Mouse (Mus musculus) thymus, postnatal 0 days (tissue): ENCODE data around the gene Hist1h2bk. TPM values are rescaled to one million over a fixed set of nuclear protein-coding genes. Genes with fewer than 3 reads are reported as not detected.

ENCODE experiments used
- DNase-seq: peaks from one replicate; pipeline ENCODE4 v3.0.0-alpha.2; 2015; ENCODE audit warnings: low spot score
- polyA plus RNA-seq: library from polyadenylated mRNA; unstranded; fragments of >200 nt; fragmentation: Nextera tagmentation; extraction: Ambion mirVana; gene quantifications from 2 replicates; pipeline ENCODE4 v1.2.1, GENCODE M21; 2015

Gene Hist1h2bk
- polyA plus RNA-seq, 1 experiment from 2014 or later: 33.9 TPM

GRCm38 (mm10) chr13:22013716-22014115 lies 22.0 kb upstream of the Hist1h2bk start:
- DNase-seq: no peak

GRCm38 (mm10) chr13:22014411-22014845 lies 21.2 kb upstream of the Hist1h2bk start:
- no peak for DNase-seq

- peak; percentile 95 for DNase-seq
Observed at GRCm38 (mm10) chr13:22015479-22016450, 19.9 kb upstream of the Hist1h2bk start.

- DNase-seq: peak; percentile 54
Observed at GRCm38 (mm10) chr13:22019934-22020835, 15.5 kb upstream of the Hist1h2bk start.

GRCm38 (mm10) chr13:22020901-22021339 lies 14.8 kb upstream of the Hist1h2bk start:
- peak; percentile 64 for DNase-seq

- peak; percentile 47 for DNase-seq
Observed at GRCm38 (mm10) chr13:22021581-22021980, 14.1 kb upstream of the Hist1h2bk start.

GRCm38 (mm10) chr13:22022241-22022640 lies 13.4 kb upstream of the Hist1h2bk start:
- DNase-seq: peak; percentile 83

GRCm38 (mm10) chr13:22026058-22027031 lies 9.3 kb upstream of the Hist1h2bk start:
- peak; percentile 92 for DNase-seq

- peak; percentile 85 for DNase-seq
Observed at GRCm38 (mm10) chr13:22028673-22029460, 6.8 kb upstream of the Hist1h2bk start.

GRCm38 (mm10) chr13:22029928-22030327 lies 5.7 kb upstream of the Hist1h2bk start:
- DNase-seq: peak; percentile 14

- DNase-seq: peak; percentile 53
Observed at GRCm38 (mm10) chr13:22030493-22030892, 5.2 kb upstream of the Hist1h2bk start.

- peak; percentile 14 for DNase-seq
Observed at GRCm38 (mm10) chr13:22033741-22034442, 1.8 kb upstream of the Hist1h2bk start.

GRCm38 (mm10) chr13:22034443-22035266 lies 1.0 kb upstream of the Hist1h2bk start:
- DNase-seq: peak; percentile 27

GRCm38 (mm10) chr13:22036149-22036956 lies 683 bp downstream of the Hist1h2bk start:
- peak; percentile 49 for DNase-seq

GRCm38 (mm10) chr13:22036986-22037385 lies 1.3 kb downstream of the Hist1h2bk start:
- DNase-seq: no peak

- DNase-seq: no peak
Observed at GRCm38 (mm10) chr13:22037415-22037814, 1.7 kb downstream of the Hist1h2bk start.

- DNase-seq: no peak
Observed at GRCm38 (mm10) chr13:22039364-22039763, 3.7 kb downstream of the Hist1h2bk start.
